Mouse (Mus musculus): Measurements from ENCODE around the gene Itgb3.

DNA sequence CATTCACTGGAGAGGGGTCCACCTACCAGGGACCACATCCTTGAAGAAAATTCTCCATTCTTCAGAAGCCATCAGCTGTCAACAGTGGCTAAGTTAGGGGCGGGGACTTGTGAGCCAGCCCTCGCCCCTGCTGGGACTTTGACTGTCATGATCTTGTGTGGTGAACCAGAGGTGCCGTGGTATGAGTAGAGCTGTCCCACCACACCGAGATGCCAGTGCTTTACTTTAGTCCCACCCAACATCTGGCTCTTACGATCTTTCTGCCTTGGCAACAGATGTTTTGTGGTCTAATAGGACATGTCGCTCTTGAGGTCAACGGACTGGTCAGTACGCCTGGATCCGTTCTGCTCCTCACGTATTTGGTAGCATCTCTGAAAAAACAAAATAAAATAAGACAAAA lies 5.8 kb downstream of the Itgb3 start:
- TF ChIP-seq POLR2A (IDR thresholded peaks at IDR 0.05; ENCODE audit: insufficient read length, low read depth) (no peak), MYOG (IDR thresholded peaks at IDR 0.05; ENCODE audit: control insufficient read depth in 1 of 3, insufficient read depth in 1 of 3, insufficient read length in 2 of 3, low read depth in 2 of 3) (no peak), REST (IDR thresholded peaks at IDR 0.05; ENCODE audit: insufficient read depth, insufficient read length) (no peak), POLR2AphosphoS2 (IDR thresholded peaks at IDR 0.05; ENCODE audit: insufficient read length, low read depth) (no peak), TCF3 (IDR thresholded peaks at IDR 0.05; ENCODE audit: insufficient read length, low read depth) (no peak), MAX (IDR thresholded peaks at IDR 0.05; ENCODE audit: low read depth) (no peak), TCF12 (IDR thresholded peaks at IDR 0.05; ENCODE audit: insufficient read depth, poor library complexity, severe bottlenecking) (peak; percentile 51), MYOD1 (IDR thresholded peaks at IDR 0.05; ENCODE audit: control insufficient read depth in 1 of 3, insufficient read length in 2 of 3, low read depth in 2 of 3) (peak in 2 of 3 experiments; percentile 54 to 60), E2F4 (IDR thresholded peaks at IDR 0.05; ENCODE audit: insufficient read depth) (no peak), USF1 (IDR thresholded peaks at IDR 0.05; ENCODE audit: low read depth) (no peak), SRF (IDR thresholded peaks at IDR 0.05; ENCODE audit: control insufficient read depth, insufficient read length, low read depth) (no peak)
